Mouse (Mus musculus) erythroblast, embryonic 14.5 days (primary cell): ENCODE results near the gene Tmem82. TPM values are rescaled to one million over a fixed set of nuclear protein-coding genes. Genes with fewer than 3 reads are reported as not detected.

ENCODE experiments used
- H3K27me3 ChIP-seq: 2 replicates; pipeline ENCODE4 v1.6.1; 2012; ENCODE audit warnings: inconsistent platforms; ENCODE audit not compliant: control insufficient read depth
- H3K36me3 ChIP-seq: 2 replicates; pipeline ENCODE4 v1.6.1; 2012; ENCODE audit warnings: mild to moderate bottlenecking, inconsistent platforms; ENCODE audit not compliant: control insufficient read depth
- H3K4me1 ChIP-seq: 2 replicates; pipeline ENCODE4 v1.6.1; 2012; ENCODE audit warnings: inconsistent platforms; ENCODE audit not compliant: control insufficient read depth
- H3K4me3 ChIP-seq: replicated peaks from 2 replicates; pipeline ENCODE3; 2012; ENCODE audit warnings: moderate library complexity, mild to moderate bottlenecking, inconsistent platforms
- H3K9me3 ChIP-seq: 2 replicates; pipeline ENCODE4 v1.6.1; 2012; ENCODE audit warnings: low read length, inconsistent platforms, mixed read lengths; ENCODE audit not compliant: control insufficient read depth
- GATA1 ChIP-seq: IDR thresholded peaks from 2 replicates; pipeline ENCODE4 v1.6.1; 2012; ENCODE audit warnings: low read length, inconsistent platforms, mixed read lengths
- TAL1 ChIP-seq: IDR thresholded peaks from 3 replicates; pipeline ENCODE4 v1.6.1; 2012; ENCODE audit warnings: low read length, inconsistent platforms, mixed read lengths
- polyA plus RNA-seq: library from polyadenylated mRNA; stranded (reverse); fragments of >175 nt; gene quantifications from 2 replicates; pipeline ENCODE4 v1.2.3, GENCODE M21; 2012

Tmem82 gene
- polyA plus RNA-seq, 1 experiment: 0.03 TPM

GRCm38 (mm10) chr4:141621297-141621696, 2.9 kb upstream of the Tmem82 start:
- Histone ChIP-seq H3K4me1 (peaks cover 17% of the 10 kb centered on the region), H3K27me3 (peaks cover 8% of the 10 kb centered on the region), H3K4me3 (no peak overlapping the region), H3K36me3 (peaks cover 2% of the 10 kb centered on the region), H3K9me3 (no peaks in the 10 kb centered on the region)
- TF ChIP-seq GATA1 (no peak), TAL1 (no peak)

- H3K27me3 ChIP-seq: peaks cover 8% of the 10 kb centered on the region
- H3K4me1 ChIP-seq: peaks cover 17% of the 10 kb centered on the region
- H3K36me3 ChIP-seq: no peaks in the 10 kb centered on the region
- no peaks in the 10 kb centered on the region for H3K9me3 ChIP-seq
- TF ChIP-seq TAL1 (no peak), GATA1 (no peak)
- H3K4me3 ChIP-seq: no peak overlapping the region
Observed at GRCm38 (mm10) chr4:141619299-141619883, 958 bp upstream of the Tmem82 start.

GRCm38 (mm10) chr4:141617863-141618564, 419 bp downstream of the Tmem82 start:
- peaks cover 17% of the 10 kb centered on the region for H3K4me1 ChIP-seq
- H3K9me3 ChIP-seq: no peaks in the 10 kb centered on the region
- TF ChIP-seq TAL1 (no peak), GATA1 (no peak)

GRCm38 (mm10) chr4:141617299-141617698, 1.1 kb downstream of the Tmem82 start:
- Histone ChIP-seq H3K4me3 (peak overlapping the region; percentile 55), H3K27me3 (peaks cover 8% of the 10 kb centered on the region), H3K4me1 (peaks cover 17% of the 10 kb centered on the region), H3K36me3 (no peaks in the 10 kb centered on the region), H3K9me3 (no peaks in the 10 kb centered on the region)
- TF ChIP-seq TAL1: no peak
- TF ChIP-seq GATA1: no peak

More at GRCm38 (mm10) chr4:141617863-141618564, 419 bp downstream of the Tmem82 start:
- Histone ChIP-seq H3K27me3 (peaks cover 8% of the 10 kb centered on the region), H3K4me3 (peak overlapping the region; percentile 55), H3K36me3 (no peaks in the 10 kb centered on the region)

GRCm38 (mm10) chr4:141616811-141617210, 1.6 kb downstream of the Tmem82 start:
- no peak overlapping the region for H3K4me3 ChIP-seq
- TF ChIP-seq TAL1 (no peak), GATA1 (no peak)
- peaks cover 17% of the 10 kb centered on the region for H3K4me1 ChIP-seq
- no peaks in the 10 kb centered on the region for H3K36me3 ChIP-seq
- H3K9me3 ChIP-seq: no peaks in the 10 kb centered on the region
- peaks cover 8% of the 10 kb centered on the region for H3K27me3 ChIP-seq

- TF ChIP-seq GATA1 (no peak), TAL1 (no peak)
- Histone ChIP-seq H3K4me3 (no peak overlapping the region), H3K9me3 (no peaks in the 10 kb centered on the region), H3K27me3 (peaks cover 8% of the 10 kb centered on the region), H3K36me3 (no peaks in the 10 kb centered on the region), H3K4me1 (peaks cover 17% of the 10 kb centered on the region)
Observed at GRCm38 (mm10) chr4:141614946-141615345, 3.5 kb downstream of the Tmem82 start.

- TF ChIP-seq TAL1 (no peak), GATA1 (no peak)
- H3K36me3 ChIP-seq: no peaks in the 10 kb centered on the region
- no peaks in the 10 kb centered on the region for H3K27me3 ChIP-seq
- peaks cover 2% of the 10 kb centered on the region; the same call in 1 of the 2 replicates for H3K9me3 ChIP-seq
- H3K4me1 ChIP-seq: no peaks in the 10 kb centered on the region
- H3K4me3 ChIP-seq: no peak overlapping the region
Observed at GRCm38 (mm10) chr4:141609538-141609937, 8.9 kb downstream of the Tmem82 start.

- no peak for TF ChIP-seq GATA1
- no peak for TF ChIP-seq TAL1
- Histone ChIP-seq H3K27me3 (peaks cover 8% of the 10 kb centered on the region), H3K9me3 (peaks cover 2% of the 10 kb centered on the region; the same call in 1 of the 2 replicates), H3K36me3 (no peaks in the 10 kb centered on the region), H3K4me3 (no peak within 1 kb of the TSS), H3K4me1 (no peaks in the 10 kb centered on the region)
Observed at GRCm38 (mm10) chr4:141605861-141606260, 12.6 kb downstream of the Tmem82 start, which contains the start of gene Fblim1. Fblim1 (minus strand) TSS chr4:141606096.

GRCm38 (mm10) chr4:141605421-141605820, 13.0 kb downstream of the Tmem82 start:
- Histone ChIP-seq H3K4me3 (no peak overlapping the region), H3K27me3 (peaks cover 13% of the 10 kb centered on the region), H3K9me3 (peaks cover 2% of the 10 kb centered on the region; the same call in 1 of the 2 replicates), H3K4me1 (no peaks in the 10 kb centered on the region), H3K36me3 (no peaks in the 10 kb centered on the region)
- TF ChIP-seq GATA1: no peak
